Mouse (Mus musculus): Measurements from ENCODE around the gene E130114P18Rik.

The E130114P18Rik gene

GRCm38 (mm10) chr4:97751030-97751482, 26.8 kb downstream of the E130114P18Rik start:
- DNase-seq, result peak; percentile 84

GRCm38 (mm10) chr4:97750401-97750800, 27.5 kb downstream of the E130114P18Rik start:
- DNase-seq, result no peak

- no peak for DNase-seq
Observed at GRCm38 (mm10) chr4:97746106-97746900, 31.6 kb downstream of the E130114P18Rik start.

GRCm38 (mm10) chr4:97745296-97746105, 32.4 kb downstream of the E130114P18Rik start:
- DNase-seq, result peak; percentile 67

GRCm38 (mm10) chr4:97743932-97744331, 33.9 kb downstream of the E130114P18Rik start:
- DNase-seq, result no peak

GRCm38 (mm10) chr4:97733392-97733791, 44.5 kb downstream of the E130114P18Rik start:
- DNase-seq, result no peak

GRCm38 (mm10) chr4:97730416-97730815, 47.5 kb downstream of the E130114P18Rik start:
- no peak for DNase-seq

GRCm38 (mm10) chr4:97729999-97730398, 47.9 kb downstream of the E130114P18Rik start:
- no peak for DNase-seq

GRCm38 (mm10) chr4:97728520-97728919, 49.4 kb downstream of the E130114P18Rik start:
- no peak for DNase-seq

- DNase-seq, result no peak
Observed at GRCm38 (mm10) chr4:97723374-97723773, 54.5 kb downstream of the E130114P18Rik start.

- no peak for DNase-seq
Observed at GRCm38 (mm10) chr4:97722666-97723065, 55.2 kb downstream of the E130114P18Rik start.

- DNase-seq, result peak; percentile 4
Observed at GRCm38 (mm10) chr4:97714616-97715015, 63.3 kb downstream of the E130114P18Rik start.

GRCm38 (mm10) chr4:97714101-97714615, 63.7 kb downstream of the E130114P18Rik start:
- no peak for DNase-seq

- no peak for DNase-seq
Observed at GRCm38 (mm10) chr4:97712547-97712946, 65.3 kb downstream of the E130114P18Rik start.

GRCm38 (mm10) chr4:97710048-97710765, 67.7 kb downstream of the E130114P18Rik start:
- no peak for DNase-seq

- no peak for DNase-seq
Observed at GRCm38 (mm10) chr4:97707373-97708152, 70.3 kb downstream of the E130114P18Rik start.

- no peak for DNase-seq
Observed at GRCm38 (mm10) chr4:97696684-97697615, 80.9 kb downstream of the E130114P18Rik start.

- DNase-seq, result no peak
Observed at GRCm38 (mm10) chr4:97695414-97696040, 82.4 kb downstream of the E130114P18Rik start.

GRCm38 (mm10) chr4:97693931-97694330, 83.9 kb downstream of the E130114P18Rik start:
- DNase-seq, result no peak

- DNase-seq, result no peak
Observed at GRCm38 (mm10) chr4:97693054-97693453, 84.8 kb downstream of the E130114P18Rik start.

All from cerebellum, adult 11-12 months (tissue).